Mouse (Mus musculus) A20 (cell line): ENCODE measurements around the gene Tmem170b.

Experiments used
- DNase-seq: peaks from one replicate; pipeline ENCODE4 v3.0.0-alpha.2; 2011; ENCODE audit warnings: low read depth, low spot score

The Tmem170b gene

DNA sequence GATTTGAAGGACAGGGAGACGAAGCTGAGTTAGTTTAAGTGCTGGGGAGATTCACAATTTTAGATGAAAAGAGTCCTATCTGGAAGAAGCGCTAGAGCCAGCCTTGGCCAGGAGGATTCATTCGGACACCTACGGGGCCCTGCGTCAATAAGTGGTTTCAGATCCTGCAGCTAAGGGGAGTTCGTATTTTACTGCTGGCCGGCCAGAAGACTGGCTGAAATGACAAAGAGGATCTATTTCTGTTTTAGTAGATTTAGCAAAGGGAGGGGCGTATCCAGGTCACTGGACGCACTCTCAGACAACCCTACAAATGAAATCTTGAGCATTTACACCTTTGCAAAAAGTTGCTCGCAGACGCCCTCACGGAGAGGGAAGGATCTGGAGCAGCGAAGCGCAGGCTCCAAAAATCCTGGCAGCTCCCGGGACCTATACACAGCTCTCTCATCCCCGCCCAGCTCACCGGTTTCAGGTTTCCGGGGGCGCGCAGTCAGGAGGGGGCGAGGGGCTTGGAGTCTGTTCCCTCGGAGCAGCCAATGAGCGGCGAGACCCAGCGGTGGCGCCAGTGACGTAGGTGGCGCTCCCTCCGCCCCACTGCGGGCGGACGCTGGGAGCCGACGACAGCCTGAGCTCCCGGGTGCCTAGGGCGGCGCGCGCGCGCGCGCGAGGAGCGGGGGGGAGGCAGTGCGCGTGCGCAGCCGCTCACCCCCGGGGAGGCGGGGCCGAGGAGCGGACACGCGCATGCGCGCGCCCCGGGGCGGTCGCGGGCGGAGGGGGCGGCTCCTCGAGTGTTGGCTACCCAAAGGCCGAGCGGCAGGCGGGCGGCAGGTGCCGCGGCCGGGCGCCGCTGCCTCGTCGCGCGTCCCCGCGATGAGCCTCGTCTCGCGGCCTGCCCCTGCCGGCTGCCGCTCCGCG lies at the start of gene Tmem170b:
Gene Tmem170b (plus strand): TSS at position 809 of the 912 bp plus-strand sequence.
- peak; percentile 98 for DNase-seq

DNA sequence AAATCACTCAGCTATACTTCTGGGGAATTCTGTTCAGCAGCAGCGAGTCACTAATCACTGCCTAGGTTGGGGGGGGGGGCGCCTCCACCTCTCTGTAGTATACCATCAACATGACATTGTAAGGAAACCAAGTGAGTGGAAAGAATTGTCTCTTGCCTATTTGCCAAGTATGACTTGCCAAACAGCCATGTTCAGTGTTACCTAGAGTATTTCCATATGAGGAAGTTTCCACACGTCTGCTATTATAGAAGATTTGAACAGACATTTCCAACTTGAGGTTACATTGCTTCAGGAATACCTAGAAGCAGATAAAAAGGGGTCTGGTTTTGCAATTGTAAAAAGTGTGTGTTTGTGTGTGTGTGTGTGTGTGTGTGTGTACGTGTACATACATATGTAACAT lies 44.7 kb upstream of the Tmem170b start:
- no peak for DNase-seq

DNA sequence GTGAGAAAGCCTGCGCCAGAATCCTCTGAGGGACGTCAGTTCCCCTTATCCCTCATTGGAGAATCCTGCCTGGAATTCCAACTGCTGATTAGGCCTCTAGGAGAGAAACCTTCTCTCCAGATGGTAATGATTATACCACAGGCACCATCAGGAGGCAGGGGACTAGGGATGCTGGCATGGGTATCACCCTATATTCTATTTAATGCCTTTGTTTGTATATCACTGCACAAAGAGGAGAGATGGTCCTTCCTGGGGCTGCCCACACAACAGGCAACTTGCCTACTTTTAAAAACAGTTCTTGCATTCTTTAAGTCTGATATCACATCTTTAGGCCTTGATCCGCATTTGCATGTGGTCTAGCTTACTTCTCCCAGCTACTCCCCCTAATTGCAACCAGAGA lies 37.3 kb upstream of the Tmem170b start:
- DNase-seq, result no peak

DNA sequence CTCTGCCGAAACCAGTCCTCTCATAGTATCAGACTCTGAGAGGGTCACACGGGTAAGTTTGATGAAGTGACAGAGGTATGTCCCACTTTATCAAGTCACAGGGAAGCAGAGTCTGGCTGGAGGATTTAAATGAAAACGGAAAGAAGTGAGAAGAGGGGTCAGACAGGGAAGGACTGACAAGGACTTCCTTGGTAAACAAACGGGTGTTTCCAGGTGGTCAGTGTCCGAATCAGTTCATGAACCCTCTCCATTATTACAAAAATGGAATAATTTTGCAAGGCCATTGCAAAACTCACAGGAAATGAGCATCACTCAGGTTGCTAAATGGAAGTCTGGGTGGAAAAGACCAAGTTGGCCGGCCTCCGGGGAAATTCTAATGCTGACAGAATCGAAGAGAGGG lies 36.8 kb upstream of the Tmem170b start:
- DNase-seq, result no peak

DNA sequence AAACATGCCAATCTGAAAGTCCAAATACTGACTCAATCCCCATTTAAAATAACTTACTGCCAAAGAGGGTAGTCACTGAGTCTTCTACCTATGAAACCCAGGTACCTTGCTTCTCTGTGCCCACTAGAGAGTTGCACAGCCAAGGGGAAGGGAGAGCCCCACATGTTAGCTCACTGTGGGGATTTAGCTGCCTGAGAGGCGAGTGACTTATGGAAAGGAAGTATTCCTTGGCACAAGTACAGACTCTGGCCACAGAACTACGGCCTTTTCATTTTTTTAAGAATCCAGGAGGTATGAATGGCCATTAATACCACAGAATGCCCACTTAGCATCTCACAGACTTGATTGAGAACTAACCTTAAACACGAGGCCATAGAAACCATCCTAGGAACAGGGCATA lies 35.9 kb upstream of the Tmem170b start:
- DNase-seq, result no peak

DNA sequence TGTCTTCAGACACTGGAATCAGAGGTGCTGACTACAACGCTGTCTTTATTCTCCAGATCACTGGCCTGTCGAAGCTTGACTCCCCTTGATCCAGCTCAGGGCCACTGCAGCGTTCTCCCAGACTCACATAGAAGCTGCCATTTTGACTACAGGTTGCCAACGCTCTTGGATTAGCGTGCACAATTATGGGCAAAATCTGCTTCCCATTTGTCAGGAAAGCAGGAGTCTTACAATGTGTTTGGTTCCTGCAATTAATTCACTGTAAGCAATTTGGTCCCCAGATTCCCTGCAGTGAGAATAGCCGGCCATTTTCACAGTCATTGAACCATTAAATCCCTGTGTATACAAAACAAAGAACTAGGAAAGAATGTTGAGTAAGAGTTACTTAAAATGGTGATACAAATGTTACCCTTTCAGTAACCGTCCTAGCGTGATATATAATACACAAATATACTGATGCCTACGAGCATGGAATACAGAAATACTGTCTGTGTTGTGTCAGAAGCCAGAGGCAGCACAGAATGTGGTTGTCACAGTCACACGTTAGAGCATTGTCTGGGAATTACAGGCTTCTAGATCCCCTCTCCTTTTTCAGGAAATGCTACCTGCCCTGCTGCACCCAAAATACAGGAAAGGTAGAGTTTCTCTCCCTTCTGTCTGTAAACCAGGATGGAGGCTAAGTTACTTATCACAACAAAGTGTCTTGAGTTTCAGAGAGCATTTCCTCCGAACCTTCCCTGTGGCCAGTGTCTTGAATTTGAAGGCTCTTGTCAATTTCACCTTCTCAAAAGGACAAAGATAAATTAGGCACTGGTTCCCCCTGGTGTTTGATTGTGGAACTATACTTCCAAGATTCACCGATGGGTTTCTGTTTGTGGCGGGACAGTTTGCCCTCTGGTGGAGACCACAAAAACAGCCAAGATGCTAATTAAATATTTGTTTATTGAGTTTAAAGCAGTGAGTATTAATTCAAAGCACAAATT lies 34.0 kb upstream of the Tmem170b start:
- DNase-seq, result peak; percentile 88

DNA sequence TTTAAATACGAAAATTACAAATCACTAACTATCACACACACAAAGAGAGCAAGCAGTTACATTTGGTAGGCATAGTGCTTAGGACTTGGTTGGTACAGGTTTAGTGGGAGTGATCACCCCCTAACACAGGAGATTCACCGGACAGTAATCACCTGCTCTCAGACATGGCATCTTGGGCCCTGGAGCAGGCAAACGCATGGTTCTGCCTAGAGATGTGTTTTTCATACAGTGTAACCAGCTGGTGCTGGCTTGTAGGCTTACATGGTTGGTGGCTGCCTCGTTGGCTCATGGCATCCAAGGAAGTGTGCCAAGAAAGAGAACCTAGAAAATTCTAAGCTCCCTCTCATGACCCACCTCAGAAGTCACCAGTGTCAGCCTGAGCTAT lies 33.4 kb upstream of the Tmem170b start:
- no peak for DNase-seq

DNA sequence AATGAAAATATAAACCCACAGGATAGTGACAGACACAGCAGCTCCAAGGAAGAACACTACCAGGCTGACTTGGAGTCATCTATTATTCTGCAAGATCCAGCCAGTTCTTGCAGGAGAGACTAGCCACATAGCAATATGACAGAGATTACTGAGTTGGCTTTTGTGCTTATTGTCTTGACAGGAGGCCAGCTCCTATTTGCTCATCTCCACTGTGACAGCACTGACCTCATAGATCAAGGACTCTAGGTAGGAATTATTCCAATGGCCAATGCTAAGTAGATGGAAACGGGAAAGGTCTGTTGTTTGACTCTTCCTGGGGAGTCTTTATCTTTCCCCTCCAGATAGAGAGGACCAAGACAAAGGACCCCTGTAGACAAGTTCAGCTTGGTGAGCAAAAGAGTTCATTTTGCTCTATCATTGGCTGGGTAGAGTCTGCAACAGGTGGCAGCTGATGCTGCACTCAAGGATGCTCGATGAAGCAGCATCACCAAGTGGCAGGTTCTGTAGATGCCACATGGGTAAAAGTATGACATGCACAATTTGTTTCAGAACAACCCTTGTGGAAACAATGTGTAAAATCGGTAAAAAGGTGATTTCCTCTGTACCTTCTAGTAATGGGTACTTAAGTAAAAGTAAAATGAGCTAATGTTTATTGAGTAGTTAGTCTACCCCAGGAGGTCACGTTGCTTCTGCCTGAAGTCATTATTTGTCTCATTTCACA lies 32.4 kb upstream of the Tmem170b start:
- DNase-seq, result peak; percentile 44

DNA sequence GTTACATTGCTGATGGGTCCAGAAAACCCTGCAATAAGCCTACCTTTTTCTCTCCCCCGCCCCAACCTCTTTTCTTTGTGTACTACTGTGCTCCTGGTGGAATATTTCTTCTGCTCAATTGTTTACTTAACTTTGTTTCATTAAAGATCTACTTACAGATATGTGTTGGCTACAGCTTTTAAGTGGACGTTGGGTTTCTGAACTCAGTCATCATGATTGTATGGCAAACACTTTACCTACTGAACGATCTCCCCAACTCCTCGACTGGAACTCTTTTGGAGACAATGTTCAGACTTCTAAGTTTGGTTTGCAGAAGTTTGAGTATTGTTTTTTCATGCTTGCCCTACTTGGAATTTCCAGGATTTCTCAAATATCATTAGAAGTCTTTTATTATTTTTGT lies 24.6 kb upstream of the Tmem170b start:
- DNase-seq, result no peak

DNA sequence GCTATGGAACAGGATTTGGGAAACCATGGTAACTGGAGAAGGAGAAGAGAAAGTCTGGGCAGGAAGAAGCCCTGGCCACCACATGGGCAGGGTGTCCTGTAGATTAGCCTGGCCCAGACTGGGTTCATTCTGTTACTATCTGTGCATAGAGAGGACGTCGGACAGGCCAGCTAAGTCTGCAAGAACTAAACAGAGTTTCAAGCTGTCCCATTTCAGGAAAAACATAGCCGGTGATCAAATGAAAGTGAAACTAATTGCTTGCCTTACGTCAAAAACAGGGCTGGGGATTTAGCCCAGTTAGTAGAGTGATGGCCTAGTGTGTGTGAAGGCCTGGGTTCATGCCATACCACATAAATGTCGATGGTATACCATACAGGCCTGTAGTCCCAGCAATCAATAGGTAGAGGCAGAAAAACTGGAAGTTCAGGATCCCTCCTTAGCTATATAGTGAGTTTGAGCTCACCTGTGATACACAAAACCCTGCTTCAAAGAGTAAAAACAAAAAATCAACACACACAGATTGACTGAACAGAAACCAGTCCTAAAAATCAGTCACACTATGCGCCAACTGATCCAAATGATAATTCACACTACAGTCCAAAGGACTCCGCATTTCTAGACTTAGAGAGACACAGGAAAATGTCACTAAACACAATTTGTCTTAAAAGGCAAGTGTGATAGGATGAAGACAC lies 21.9 kb upstream of the Tmem170b start:
- DNase-seq, result peak; percentile 65

DNA sequence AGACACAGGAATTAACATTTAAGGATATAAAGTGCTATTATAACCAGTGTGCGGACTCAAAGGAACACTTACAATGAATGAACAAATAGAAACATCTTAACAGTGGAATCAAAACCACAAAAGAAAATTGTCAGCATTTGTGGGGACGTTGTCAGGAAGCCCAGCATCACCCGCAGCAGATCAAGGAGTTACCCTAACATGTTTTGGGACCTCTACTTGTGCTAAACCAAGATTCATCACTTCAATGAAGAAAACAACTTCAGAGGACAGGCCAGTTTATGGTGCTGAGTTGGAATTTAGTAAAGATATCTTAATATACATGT lies 21.4 kb upstream of the Tmem170b start:
- no peak for DNase-seq

DNA sequence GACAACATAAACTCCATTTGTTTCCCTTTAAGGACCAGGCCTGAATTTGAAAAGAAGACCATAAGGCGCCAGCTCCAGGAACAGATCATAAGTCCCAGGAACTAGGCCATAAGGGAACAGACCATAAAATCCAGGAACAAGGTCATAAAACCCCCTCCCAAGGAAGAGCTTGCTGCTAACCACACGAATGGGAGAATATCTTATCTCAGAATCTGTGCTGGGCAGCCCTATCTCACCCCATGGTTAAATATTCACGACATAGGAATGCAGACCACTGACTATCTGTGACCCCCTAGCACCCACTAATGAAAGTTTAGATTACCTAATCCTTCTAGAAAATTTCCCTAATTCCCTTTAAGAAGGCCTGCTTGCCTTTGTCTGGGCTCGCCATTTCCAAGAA lies 20.8 kb upstream of the Tmem170b start:
- no peak for DNase-seq

DNA sequence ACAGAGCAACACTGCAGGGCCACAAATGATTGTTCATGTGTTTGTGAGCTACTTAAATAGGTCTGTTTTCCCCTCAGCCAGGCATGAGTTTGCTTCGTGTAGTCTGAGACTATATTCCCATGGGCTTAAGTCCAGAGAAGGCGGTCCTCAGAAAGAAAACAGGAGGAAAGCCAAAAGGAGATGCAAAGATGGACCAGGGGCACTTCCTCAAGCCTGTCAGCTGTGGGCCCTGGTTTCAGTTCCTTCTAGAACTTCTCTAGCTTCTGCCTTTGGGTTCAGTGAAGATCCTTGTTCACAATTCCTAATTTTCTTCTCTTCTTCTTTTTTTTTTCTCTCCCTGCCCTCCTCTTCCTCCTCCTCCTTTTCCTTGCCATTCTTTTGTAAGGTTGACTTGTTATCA lies 9.0 kb upstream of the Tmem170b start:
- DNase-seq, result peak; percentile 61

DNA sequence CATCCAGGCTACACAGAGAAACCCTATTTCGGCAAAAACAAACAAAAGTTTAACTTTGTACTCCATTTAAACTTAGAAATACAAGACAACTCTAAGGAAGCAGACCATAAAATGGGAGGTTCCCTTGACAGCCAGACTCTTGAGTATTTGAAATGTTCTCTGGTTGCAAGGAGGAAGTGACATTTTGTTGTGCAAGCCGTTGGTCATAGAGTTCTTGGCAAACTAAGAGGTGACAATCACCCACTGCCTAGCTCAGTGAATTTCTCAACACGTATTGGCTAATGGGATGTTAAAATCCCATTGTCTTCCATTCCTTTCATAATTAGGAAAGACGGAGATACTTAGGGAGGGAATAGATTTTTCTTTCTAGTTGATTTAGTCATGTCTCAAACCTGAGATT lies 5.7 kb upstream of the Tmem170b start:
- DNase-seq, result peak; percentile 59

DNA sequence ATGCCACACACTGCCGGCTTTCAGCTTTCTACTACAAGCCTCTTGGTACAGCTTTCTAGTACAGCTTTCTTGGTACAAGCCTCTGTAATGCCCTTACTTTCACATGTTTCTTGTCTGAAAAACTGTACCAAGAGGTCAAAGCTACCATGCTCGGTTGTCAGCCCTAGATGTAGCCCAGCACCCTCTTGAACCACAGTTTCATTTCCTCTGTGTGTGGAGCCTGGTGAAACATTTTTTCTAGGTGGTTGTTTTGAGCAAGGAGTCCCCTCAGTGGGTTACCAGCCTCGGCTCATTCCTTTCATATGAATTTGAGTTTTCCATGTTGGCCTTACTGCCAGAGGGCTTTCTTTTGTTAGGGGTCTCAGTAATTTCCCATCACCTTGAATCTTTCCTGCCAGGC lies 4.7 kb upstream of the Tmem170b start:
- peak; percentile 78 for DNase-seq

DNA sequence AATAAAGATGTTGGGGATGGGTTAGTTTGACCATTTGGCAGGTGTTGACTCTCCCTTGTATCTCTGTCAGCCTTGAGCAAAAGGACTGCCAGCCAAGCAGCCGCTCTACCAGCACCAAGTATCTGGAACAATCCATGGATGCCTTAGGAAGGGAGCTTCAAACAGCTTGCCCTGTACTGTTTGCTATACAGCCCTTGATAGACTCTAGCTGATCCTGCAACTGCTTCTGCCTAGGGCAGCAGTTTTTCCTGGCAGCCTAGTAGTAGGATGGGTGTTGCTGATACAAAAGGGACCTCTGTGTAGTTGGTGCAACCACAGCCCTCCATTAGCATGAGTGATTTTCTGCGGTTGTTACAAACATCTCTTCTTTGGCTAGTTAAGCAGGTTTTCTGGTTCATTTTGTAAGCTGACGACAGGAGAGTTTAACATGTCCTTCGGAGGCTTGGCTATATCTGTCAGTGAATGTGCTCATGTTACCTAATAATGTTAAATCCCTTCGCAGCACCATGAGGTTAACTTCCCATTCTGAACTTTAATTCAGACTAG lies 1.7 kb upstream of the Tmem170b start:
- no peak for DNase-seq

DNA sequence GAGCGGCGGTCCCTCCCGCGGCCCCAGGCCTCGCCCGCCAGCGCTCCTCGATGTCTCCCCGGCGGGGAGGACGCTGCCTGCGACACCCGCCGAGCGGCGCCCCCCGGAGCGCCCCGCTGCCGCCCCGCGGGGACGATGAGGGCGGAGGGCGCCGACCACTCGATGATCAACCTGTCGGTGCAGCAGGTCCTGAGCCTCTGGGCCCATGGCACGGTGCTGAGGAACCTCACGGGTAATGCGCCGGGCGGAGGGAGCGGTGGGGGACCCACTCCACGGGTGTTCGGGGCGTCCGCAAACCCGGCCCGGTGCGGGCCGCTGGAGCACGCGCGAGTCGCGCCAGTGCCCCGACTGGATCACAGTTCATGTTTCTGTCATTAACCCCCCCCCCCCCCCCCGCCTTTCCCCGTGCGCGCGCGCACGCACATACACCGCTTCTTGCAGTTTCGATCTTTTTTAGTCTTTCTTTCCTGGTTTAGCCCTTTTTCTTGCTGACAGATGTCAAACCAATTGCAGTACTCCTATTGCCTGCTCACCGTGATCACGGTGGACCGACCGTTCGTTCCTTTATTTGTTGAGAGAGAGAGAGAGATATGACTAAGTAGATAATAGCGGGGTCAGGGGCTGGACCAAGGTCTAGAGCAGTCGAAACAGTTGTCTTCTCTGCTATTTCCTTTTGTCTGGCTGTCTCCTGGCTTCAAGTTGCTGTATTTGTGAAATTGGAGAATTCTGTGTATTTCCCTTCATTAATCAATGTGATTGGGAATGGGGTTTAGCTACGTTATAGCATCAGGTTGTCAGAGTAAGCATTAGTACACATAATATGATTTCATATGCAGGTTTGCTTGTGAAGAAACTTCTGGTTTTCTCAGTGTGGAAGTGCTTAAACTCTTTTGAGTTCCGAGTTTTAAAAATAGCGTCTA lies 634 bp downstream of the Tmem170b start:
- peak; percentile 81 for DNase-seq

DNA sequence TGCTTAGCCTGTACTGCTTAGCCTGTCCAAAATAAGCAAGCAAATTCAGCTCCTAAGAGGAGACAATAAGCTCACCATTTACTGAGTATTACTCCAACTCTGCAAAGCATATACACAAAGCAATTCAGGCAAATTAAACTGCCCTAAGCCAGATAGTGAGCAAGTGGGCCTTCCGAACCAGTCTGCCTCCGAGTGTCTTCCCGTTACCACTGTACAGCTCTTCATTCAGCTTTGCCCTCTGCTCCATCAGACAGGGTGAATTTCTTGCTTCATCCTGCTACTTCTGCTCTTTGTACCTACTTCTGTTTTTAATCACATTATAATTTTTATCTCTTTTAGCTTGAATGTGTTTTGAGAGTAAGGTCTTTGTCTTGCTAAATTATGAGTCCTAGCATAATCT lies 1.9 kb downstream of the Tmem170b start:
- DNase-seq, result no peak

DNA sequence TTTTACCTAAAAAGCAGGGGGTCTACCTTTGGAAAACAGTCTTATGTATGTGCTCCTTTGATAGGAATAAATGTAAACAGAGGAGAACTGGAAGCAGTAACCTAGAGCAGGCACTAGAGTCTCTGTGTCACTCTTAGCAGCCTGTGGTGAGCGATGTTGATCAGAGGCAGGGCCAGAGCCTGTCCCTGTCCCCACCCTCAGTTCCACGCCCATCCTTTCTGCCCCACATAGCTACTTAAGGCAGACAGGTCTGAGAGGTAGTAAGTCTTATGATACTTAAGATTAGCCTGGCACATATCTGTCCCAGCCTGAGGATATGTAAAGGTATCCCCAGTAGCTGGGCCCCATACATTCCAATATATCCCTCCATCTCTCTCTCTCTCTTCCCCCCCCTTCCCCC lies 2.9 kb downstream of the Tmem170b start:
- no peak for DNase-seq

DNA sequence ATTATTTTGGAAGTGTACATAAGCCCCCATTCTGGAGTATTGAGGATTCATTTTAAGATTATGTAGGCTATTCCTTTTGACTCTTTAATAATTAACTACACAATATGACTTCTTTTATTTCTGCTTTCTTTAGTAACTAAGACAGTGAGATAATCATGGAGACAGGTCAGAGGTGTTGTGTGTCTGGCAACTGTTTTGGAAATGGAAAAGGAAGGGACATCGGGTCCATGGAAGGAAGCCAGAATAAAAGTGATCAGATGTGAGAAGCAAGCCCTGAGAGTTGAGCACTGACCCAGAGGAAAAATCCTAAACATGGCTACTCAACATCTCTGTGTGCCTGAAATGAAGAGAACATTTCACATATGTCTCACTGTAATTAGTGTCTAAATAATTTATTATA lies 5.3 kb downstream of the Tmem170b start:
- DNase-seq, result no peak
